Mouse (Mus musculus): ENCODE data around the gene Nfatc2. TPM values are rescaled to one million over a fixed set of nuclear protein-coding genes. Genes with fewer than 3 reads are reported as not detected.

The Nfatc2 gene
- polyA plus RNA-seq, 1 experiment: 0.91 TPM

DNA sequence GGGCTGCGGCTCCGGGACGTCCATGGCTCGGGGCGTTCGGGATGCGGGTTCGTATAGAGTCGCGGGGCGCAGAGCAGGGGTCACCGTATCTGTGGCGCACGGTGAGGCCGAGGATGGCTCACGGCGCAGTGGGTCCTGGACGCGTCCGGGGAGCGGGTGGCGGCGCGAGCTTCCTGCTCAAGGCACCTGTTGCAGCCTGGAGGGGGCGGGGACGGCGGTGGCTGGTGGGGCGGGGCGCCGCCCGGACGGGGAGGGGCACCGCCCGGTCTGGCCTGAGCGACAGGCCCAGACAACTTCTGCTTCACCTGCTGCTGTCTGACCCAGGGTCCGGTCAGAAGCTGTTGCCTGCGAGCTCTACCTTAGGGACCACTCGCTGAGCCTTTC is 11.3 kb downstream of the Nfatc2 start:
- no peak overlapping the region for H3K27ac ChIP-seq (replicated peaks; ENCODE audit: low read depth, low read length)
- peak overlapping the region; percentile 56 for H3K4me3 ChIP-seq (ENCODE audit: insufficient read depth, low read depth, low read length)
- H3K4me1 ChIP-seq (ENCODE audit: control insufficient read depth, insufficient read depth, insufficient read length, low read length): no peaks in the 10 kb centered on the region; the same call in 1 of the 2 replicates

DNA sequence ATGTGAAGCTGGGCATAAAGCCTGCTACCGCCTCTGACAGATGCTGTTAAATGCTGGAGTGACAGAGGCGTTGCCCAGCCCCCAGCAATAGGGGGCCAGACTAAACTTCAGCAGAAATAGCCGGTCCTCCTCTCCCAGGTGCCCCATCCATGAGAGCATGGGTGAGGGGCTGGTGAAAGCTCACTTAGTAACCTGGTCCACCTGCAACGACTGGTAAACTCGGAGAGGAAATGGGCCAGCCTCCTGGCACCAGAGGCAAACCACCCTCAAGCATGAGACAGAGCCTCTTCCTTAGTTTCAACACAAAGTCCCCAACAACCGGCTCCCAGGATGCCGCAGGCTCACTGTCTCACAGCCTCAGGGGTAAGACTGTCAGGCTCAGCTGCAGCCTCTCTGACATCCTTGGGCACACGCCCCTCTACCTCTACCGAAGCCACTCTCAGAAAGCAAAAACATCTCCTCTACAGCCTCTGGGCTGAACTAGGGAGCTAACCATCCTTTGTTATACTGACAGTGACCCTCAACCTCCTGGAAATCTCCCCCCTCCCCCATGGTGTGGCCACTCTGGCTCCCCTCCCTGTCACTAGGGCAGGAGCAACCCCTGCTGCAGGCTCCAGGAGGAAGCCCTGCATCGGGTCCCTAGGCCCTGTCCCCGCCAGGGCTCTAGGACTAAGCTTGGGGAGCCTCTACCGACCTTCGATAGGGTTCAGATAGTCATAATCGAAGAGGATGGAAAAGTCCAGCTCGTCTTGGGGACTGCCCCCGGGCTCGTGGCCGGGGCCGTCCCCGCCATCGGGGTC is 11.9 kb downstream of the Nfatc2 start:
- Histone ChIP-seq H3K4me1 (ENCODE audit: control insufficient read depth, insufficient read depth, insufficient read length, low read length) (no peaks in the 10 kb centered on the region; the same call in 1 of the 2 replicates), H3K4me3 (ENCODE audit: insufficient read depth, low read depth, low read length) (peak overlapping the region; percentile 56), H3K27ac (replicated peaks; ENCODE audit: low read depth, low read length) (no peak overlapping the region)

DNA sequence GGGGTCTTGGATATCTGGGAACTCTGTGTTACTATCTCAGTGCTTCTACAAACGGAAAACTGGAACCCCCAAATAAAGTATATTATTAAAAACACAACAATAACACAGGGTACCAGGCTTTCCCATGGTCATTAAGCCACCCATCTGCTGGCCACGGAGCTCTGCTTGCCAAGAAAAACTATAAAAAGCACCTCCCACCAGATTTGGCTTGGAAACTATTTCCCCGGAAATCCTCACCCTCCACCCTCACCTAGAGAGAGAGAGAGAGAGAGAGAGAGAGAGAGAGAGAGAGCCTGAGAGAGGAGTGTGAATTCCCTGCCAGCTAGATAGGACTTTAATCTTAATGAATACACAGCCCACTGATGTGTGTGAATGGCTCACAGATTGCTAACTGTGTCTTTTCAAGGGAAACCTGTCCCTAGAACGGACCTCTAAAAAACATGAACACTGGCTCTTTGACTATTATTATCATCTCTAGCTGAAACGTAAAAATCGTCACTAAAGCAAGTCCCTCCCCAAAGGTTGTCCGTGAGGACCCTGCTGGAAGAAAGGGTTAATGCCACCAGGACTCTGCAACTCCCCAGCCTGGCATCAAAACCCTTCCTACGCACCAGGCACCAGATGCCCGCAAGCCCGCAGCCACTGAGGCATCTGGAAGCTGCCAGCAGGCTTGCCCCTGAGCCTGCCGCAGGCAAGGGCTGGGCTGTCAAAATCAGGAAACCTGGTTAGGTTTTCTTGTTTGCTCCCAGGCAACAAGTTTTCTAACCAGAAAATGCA is 12.7 kb downstream of the Nfatc2 start:
- no peaks in the 10 kb centered on the region; the same call in 1 of the 2 replicates for H3K4me1 ChIP-seq (ENCODE audit: control insufficient read depth, insufficient read depth, insufficient read length, low read length)
- H3K27ac ChIP-seq (replicated peaks; ENCODE audit: low read depth, low read length): no peak overlapping the region
- H3K4me3 ChIP-seq (ENCODE audit: insufficient read depth, low read depth, low read length): peak overlapping the region; percentile 56

DNA sequence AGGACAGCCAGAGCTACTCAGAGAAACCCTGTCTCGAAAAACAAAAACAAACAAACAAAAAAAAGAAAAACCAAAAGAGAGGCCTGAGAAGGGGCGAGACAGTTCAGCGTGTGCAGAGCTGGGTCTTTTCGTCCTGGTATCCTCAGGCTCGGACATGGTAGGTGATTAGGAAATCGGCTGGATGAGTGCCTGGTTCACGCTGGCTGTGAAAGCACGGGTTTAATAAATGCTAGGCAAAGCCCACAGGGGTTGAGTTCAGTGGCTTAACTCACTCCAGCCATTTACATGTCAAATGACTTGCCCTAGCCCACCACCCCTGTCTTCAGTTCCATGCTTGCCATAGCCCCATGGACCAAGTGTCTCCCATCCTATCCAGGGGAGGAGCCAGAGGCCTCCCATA is 14.3 kb downstream of the Nfatc2 start:
- Histone ChIP-seq H3K27ac (replicated peaks; ENCODE audit: low read depth, low read length) (no peak overlapping the region), H3K4me1 (ENCODE audit: control insufficient read depth, insufficient read depth, insufficient read length, low read length) (no peaks in the 10 kb centered on the region; the same call in 1 of the 2 replicates), H3K4me3 (ENCODE audit: insufficient read depth, low read depth, low read length) (no peak overlapping the region)

DNA sequence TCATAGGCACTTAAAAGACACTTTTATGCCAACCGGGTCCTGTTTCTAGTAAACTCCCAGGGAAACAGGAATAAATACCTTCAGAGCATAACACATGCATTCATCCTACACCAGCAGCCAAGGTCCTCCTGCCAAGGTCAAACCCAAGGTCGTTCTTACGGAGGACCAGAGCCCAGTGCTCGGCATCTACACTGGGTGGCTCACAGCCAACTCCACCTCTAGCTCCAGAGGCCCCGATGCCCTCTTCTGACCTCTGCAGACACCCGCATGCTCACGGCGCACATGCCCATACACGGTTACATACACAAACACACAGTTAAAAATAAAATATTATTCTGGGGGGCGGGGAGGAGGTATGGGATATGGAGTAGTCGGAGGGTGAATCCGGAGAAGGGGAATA is 14.9 kb downstream of the Nfatc2 start:
- Histone ChIP-seq H3K27ac (replicated peaks; ENCODE audit: low read depth, low read length) (no peak overlapping the region), H3K4me3 (ENCODE audit: insufficient read depth, low read depth, low read length) (no peak overlapping the region), H3K4me1 (ENCODE audit: control insufficient read depth, insufficient read depth, insufficient read length, low read length) (no peaks in the 10 kb centered on the region; the same call in 1 of the 2 replicates)

DNA sequence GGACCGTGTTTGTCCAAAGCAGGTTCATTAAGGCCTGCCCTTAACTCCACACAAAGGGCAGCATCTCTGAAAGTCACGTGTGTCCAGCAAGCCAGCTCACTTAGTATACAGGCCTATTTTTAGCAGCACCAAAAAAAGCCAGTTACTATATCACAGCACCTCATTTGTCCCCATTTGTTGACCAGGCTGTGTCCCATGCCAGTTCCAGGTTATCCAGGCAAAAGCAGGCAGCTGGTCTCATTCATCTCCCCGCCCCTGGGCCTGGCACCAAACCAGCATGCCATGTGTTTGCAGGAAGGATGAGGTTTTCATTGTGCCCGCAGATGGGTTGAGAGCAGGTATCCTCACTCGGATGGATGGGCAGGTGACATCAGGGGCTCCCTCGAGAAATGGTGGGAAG is 16.6 kb downstream of the Nfatc2 start:
- Histone ChIP-seq H3K4me1 (ENCODE audit: control insufficient read depth, insufficient read depth, insufficient read length, low read length) (no peaks in the 10 kb centered on the region), H3K27ac (replicated peaks; ENCODE audit: low read depth, low read length) (no peak overlapping the region), H3K4me3 (ENCODE audit: insufficient read depth, low read depth, low read length) (no peak overlapping the region)

DNA sequence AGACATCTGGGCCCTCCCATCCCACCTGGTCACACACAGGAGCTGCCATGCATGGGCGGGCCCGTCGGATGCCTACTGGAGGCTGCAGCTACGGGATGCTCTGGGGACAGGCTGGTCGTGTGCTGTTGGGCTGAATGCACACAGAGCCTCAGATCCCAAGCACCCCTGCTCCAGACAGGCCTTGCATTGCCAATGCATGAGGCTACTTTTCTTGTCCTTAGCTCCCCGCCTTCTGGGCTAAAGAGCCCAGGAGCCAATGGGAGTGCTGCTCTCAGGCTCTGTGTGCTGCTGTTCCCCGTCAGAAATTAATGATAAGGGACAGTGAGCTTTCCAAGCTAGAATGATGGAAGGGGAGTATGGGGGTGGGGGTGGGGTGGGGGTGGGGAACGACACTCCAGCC is 17.0 kb downstream of the Nfatc2 start:
- Histone ChIP-seq H3K4me3 (ENCODE audit: insufficient read depth, low read depth, low read length) (no peak overlapping the region), H3K27ac (replicated peaks; ENCODE audit: low read depth, low read length) (no peak overlapping the region), H3K4me1 (ENCODE audit: control insufficient read depth, insufficient read depth, insufficient read length, low read length) (no peaks in the 10 kb centered on the region)

DNA sequence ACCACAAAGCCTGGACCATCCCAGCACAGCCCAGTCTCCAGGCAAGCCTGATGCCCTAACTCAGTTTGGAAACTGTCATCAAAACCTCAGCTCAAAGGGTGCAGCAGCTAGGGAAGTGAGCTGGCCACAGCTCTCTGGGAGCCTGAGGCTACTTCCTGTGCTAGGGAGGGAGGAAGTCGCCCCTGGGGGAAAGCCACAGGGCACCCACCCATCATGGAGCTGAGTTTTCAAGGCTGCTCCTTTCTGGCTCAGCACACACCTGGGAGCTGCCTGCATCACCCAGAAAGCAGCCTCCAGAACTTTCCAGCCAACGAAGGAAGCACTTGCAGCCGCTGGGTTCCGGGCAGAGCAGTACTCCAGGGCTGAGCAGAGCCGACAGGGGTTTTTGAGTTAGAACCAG is 18.4 kb downstream of the Nfatc2 start:
- Histone ChIP-seq H3K4me1 (ENCODE audit: control insufficient read depth, insufficient read depth, insufficient read length, low read length) (no peaks in the 10 kb centered on the region), H3K27ac (replicated peaks; ENCODE audit: low read depth, low read length) (no peak overlapping the region), H3K4me3 (ENCODE audit: insufficient read depth, low read depth, low read length) (no peak overlapping the region)

DNA sequence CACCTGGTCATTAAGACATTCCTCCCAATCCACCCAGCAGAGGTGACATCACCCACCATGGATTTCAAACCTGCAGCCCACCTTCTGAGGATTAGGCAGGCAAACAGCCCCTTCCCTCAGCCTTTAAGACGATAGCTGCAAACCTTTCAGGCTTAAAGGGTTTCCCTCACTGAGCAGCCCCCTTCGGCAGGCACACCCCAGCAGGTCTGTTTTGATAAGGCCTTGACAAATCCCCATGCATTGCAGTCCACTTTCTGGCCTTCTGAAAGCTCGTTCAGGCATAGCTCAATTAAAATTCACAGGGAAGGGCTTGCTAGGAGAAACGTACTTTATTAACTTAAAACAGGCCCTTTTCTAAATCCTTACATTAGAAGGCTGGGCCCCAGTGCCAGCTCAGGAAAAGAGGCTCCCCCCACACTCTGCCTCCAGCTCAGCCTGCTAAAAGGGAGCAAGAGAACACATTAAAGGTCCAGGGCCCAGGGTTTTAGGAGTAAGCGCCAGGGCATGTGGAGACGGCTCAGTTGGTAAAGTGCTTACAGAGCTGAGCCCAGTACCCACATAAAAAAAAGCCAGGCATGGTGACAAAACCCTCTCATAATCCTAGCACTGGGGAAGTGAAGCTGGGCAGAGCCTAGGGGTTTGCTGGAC is 20.1 kb downstream of the Nfatc2 start:
- H3K4me1 ChIP-seq (ENCODE audit: control insufficient read depth, insufficient read depth, insufficient read length, low read length): no peaks in the 10 kb centered on the region
- no peak overlapping the region for H3K4me3 ChIP-seq (ENCODE audit: insufficient read depth, low read depth, low read length)
- H3K27ac ChIP-seq (replicated peaks; ENCODE audit: low read depth, low read length): peak overlapping the region; percentile 38; the same call in 1 of the 2 replicates

DNA sequence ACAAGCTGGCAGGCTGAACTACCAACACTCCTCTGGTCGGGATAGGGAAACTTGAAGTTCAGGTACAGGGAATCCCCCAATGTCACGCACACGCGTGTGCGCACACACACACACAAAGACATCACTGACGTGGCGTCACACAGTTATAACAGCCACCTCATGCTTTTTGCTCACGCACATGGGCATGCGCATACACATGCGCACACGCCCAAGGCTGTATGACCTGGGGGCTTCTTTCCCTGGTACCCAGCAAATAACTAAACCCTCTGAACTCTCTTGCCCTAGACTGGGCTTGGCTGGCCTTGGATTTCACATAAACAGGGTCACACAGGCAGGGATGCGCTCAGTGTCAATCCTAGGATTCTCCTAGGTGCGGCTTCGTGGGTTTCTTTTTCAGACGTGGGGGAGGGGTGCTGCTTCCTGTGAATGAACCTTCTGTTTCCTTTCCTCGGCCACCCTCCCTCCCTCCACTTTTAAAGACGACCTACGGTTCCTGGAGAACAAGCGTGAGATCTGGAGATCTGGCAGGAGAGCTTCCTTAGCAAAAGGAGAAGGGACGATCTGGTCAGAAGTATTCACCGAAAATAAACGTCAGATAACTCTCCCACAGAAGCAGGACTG is 21.1 kb downstream of the Nfatc2 start:
- H3K27ac ChIP-seq (replicated peaks; ENCODE audit: low read depth, low read length): no peak overlapping the region

DNA sequence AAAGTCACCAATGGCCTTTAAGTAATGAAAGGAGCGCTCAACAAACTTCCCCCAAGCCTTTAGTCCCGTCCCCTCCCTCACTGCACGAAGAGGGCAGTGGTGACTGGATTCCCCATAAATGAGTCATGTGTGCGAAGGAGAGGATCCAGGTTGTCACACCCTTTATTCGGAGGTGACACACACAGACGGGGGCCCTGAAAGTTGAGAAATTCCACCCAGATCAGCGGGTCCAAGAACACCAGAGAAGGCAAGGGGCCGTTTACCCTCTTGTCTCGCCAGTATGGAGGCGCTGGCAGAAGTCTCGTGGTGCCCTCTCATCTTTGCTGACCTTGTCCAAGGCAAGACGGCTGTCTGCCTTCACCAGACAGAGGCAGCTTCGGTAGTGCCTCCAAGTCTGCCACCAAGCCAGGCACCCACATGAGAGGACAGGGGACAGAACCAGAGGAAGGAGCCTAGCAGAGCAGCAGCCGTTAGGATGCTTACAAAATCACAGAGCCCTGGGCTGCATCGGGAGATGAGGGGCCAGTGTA is 21.8 kb downstream of the Nfatc2 start:
- H3K4me3 ChIP-seq (ENCODE audit: insufficient read depth, low read depth, low read length): no peak overlapping the region
- no peaks in the 10 kb centered on the region for H3K4me1 ChIP-seq (ENCODE audit: control insufficient read depth, insufficient read depth, insufficient read length, low read length)
- H3K27ac ChIP-seq (replicated peaks; ENCODE audit: low read depth, low read length): peak overlapping the region; percentile 73

More for the DNA sequence above, 21.1 kb downstream of the Nfatc2 start:
- Histone ChIP-seq H3K4me1 (ENCODE audit: control insufficient read depth, insufficient read depth, insufficient read length, low read length) (no peaks in the 10 kb centered on the region), H3K4me3 (ENCODE audit: insufficient read depth, low read depth, low read length) (no peak overlapping the region)

DNA sequence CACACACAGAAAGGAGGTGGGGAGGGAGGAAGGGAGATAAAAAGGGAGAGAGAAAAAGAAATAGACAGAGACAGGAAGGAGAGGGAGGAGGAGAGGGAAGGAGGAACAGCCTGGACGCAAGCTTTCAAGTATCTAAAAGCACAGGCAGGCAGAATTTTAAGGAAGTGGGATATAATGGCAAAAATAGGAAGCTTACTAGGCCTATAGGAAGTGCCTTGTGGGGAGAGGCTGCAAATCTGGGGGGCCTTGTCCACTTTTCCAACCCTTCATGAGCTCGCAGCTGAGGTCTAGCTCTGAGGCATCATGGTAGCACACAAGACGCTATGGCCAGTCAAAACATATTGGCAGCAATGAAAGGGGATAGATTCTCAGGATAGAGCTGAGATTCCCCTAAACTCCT is 22.3 kb downstream of the Nfatc2 start:
- peak overlapping the region; percentile 73 for H3K27ac ChIP-seq (replicated peaks; ENCODE audit: low read depth, low read length)
- no peaks in the 10 kb centered on the region for H3K4me1 ChIP-seq (ENCODE audit: control insufficient read depth, insufficient read depth, insufficient read length, low read length)
- H3K4me3 ChIP-seq (ENCODE audit: insufficient read depth, low read depth, low read length): no peak overlapping the region

DNA sequence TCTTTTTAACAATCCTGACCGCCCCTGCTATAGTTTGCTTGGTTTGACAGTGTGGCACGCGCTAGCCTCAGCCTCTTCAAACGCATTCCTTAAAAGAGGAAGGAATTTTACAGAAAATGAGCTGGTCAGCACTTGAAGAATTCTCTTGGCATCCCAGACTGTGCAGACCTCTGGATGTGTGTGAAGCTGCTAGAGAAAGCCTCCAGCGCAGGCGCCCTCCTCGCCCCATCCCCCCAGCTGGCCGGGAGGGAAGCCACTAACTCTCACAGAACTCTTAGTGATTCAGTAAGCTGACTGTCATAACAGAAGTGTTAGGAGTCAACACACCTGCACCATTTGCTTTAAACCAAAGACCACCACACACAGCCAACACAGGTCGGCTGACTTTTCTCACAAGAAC is 23.3 kb downstream of the Nfatc2 start:
- peak overlapping the region; percentile 66 for H3K27ac ChIP-seq (replicated peaks; ENCODE audit: low read depth, low read length)
- no peak overlapping the region for H3K4me3 ChIP-seq (ENCODE audit: insufficient read depth, low read depth, low read length)
- H3K4me1 ChIP-seq (ENCODE audit: control insufficient read depth, insufficient read depth, insufficient read length, low read length): no peaks in the 10 kb centered on the region

DNA sequence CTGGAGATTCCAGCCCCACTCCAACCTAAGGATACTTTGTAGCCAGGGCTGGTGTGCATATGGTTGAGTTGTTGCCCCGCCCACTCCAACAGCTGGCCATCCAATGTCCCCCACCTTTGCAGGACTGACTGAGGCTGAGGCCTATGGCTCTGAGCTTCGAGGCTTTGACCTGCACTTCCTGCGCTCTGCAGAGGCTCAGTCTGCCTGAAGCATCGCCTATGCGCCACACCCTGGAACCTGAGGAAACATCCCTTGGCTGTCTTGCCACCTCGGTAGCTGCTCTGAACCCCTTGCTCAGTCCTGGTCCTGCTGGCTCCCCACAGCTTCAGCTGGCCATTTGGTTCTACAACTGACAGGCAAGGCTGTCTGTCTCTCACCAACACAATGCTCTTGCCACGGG is 24.1 kb downstream of the Nfatc2 start:
- Histone ChIP-seq H3K4me3 (ENCODE audit: insufficient read depth, low read depth, low read length) (no peak overlapping the region), H3K4me1 (ENCODE audit: control insufficient read depth, insufficient read depth, insufficient read length, low read length) (no peaks in the 10 kb centered on the region), H3K27ac (replicated peaks; ENCODE audit: low read depth, low read length) (peak overlapping the region; percentile 52; the same call in 1 of the 2 replicates)

DNA sequence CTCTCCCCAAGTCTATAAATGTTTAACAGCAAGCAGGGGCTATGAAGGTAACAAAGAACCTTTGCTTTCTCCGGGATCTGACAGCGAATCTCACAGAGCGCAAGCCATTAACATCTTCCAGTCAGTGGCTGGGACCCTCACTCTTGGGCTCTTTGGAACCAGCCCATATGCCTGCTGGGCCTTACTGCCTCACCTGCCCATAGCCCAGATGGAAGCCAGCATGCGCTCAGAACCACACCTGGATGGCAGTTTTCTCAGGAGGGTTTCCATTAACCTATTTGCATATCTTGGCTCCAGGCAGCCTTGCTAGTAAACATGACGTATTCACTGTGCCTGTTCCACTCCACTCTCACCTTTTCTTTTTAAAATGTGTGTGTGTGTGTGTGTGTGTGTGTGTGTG is 25.6 kb downstream of the Nfatc2 start:
- Histone ChIP-seq H3K27ac (replicated peaks; ENCODE audit: low read depth, low read length) (no peak overlapping the region), H3K4me1 (ENCODE audit: control insufficient read depth, insufficient read depth, insufficient read length, low read length) (no peaks in the 10 kb centered on the region), H3K4me3 (ENCODE audit: insufficient read depth, low read depth, low read length) (no peak overlapping the region)

Data from brown adipose tissue, adult 24 weeks (tissue).